21 mouse cellular contexts compared by ENCODE assay signal in genomic region chr2:156737976-156738375, GRCm38 (mm10). TPM values are rescaled to one million over a fixed set of nuclear protein-coding genes. Genes with fewer than 3 reads are reported as not detected.
DNase-seq lines count a peak whose midpoint lies in the region; ATAC-seq and TF ChIP-seq lines count a peak whose summit lies in the region.
"Had no signal": no experiment of that assay in that cellular context is flagged by ENCODE, and none has a peak within 500 bp of the region (broad histone marks: within the 10 kb centered on the region; RNA-seq: fewer than 3 reads in every experiment).

No protein-coding gene starts in this region.

- 48% methylated on average over 7 of the region's 7 CpGs for WGBS in heart, embryonic 12.5 days
- 47% methylated on average over 7 of the region's 7 CpGs for WGBS in heart, embryonic 16.5 days
- 75% methylated on average over 7 of the region's 7 CpGs for WGBS in stomach, postnatal 0 days

- intact Hi-C loops in heart, postnatal 14 days (cut with DNase I): no loop called here

- H3K4me2 ChIP-seq in heart, embryonic 12.5 days: no peak overlapping the region
- H3K4me2 ChIP-seq in heart, embryonic 16.5 days (ENCODE audit: low read depth, low read length): no peak overlapping the region
- no peak overlapping the region for H3K4me2 ChIP-seq in stomach, postnatal 0 days (replicated peaks; ENCODE audit: low read depth)
- H3K4me2 ChIP-seq: hindbrain, embryonic 14.5 days; lung, embryonic 15.5 days had no signal

- TF ChIP-seq EP300 in stomach, postnatal 0 days (optimal IDR thresholded peaks at IDR 0.05): no peak

- H3K36me3 ChIP-seq in heart, embryonic 12.5 days: no peaks in the 10 kb centered on the region
- H3K36me3 ChIP-seq in heart, embryonic 16.5 days (ENCODE audit: control insufficient read depth, insufficient read depth): no peaks in the 10 kb centered on the region
- H3K36me3 ChIP-seq in stomach, postnatal 0 days (ENCODE audit: control insufficient read depth, insufficient read depth, low read length): no peaks in the 10 kb centered on the region
- H3K36me3 ChIP-seq: lung, embryonic 15.5 days had no signal

- no peak for TF ChIP-seq CTCF in stomach, postnatal 0 days (IDR thresholded peaks at IDR 0.05; ENCODE audit: low read depth)

- peaks cover 93% of the 10 kb centered on the region for H3K4me1 ChIP-seq in heart, embryonic 12.5 days (replicated peaks)
- H3K4me1 ChIP-seq in heart, embryonic 16.5 days (ENCODE audit: control insufficient read depth, insufficient read depth, low read length): peaks cover 73% of the 10 kb centered on the region
- peaks cover 15% of the 10 kb centered on the region for H3K4me1 ChIP-seq in stomach, postnatal 0 days (replicated peaks; ENCODE audit: control insufficient read depth, insufficient read depth)

- no peak overlapping the region for H3K9ac ChIP-seq in heart, embryonic 12.5 days
- H3K9ac ChIP-seq in heart, embryonic 16.5 days (ENCODE audit: low read length): no peak overlapping the region
- no peak overlapping the region for H3K9ac ChIP-seq in stomach, postnatal 0 days (ENCODE audit: low read length)
- H3K9ac ChIP-seq: forebrain, postnatal 0 days; hindbrain, embryonic 14.5 days; liver, embryonic 14.5 days; lung, embryonic 15.5 days had no signal

- peak; percentile 89 to 90 for DNase-seq in adrenal gland, adult (ENCODE audit: inconsistent age in 2 of 2, low spot score in 1 of 2)
- no peak for DNase-seq in adrenal gland, adult 18-20 months (ENCODE audit: low spot score in 2 of 2)
- no peak for DNase-seq in heart, postnatal 14 days
- peak; percentile 66 for DNase-seq in skeletal muscle tissue, adult 2 months (ENCODE audit: low read depth, low spot score)
- no peak for DNase-seq in kidney, adult 8-10 months
- DNase-seq in stomach, postnatal 0 days (ENCODE audit: low spot score): no peak
- DNase-seq: cerebellum, adult 11 months; cerebellum, postnatal 14 days; forebrain, postnatal 0 days; kidney, adult 18-20 months; kidney, postnatal 10 days; layer of hippocampus, postnatal 36 days had no signal

- H3K27me3 ChIP-seq in heart, embryonic 12.5 days (replicated peaks): no peaks in the 10 kb centered on the region
- H3K27me3 ChIP-seq in heart, embryonic 16.5 days (ENCODE audit: control insufficient read depth, insufficient read depth, low read length): no peaks in the 10 kb centered on the region
- no peaks in the 10 kb centered on the region for H3K27me3 ChIP-seq in stomach, postnatal 0 days (ENCODE audit: control insufficient read depth, insufficient read depth, low read length)
- H3K27me3 ChIP-seq: lung, embryonic 15.5 days had no signal

- no peak overlapping the region for H3K4me3 ChIP-seq in heart, embryonic 12.5 days
- no peak overlapping the region for H3K4me3 ChIP-seq in heart, embryonic 16.5 days (ENCODE audit: low read length)
- no peak overlapping the region for H3K4me3 ChIP-seq in stomach, postnatal 0 days (ENCODE audit: low read depth, low read length)
- H3K4me3 ChIP-seq: forebrain, embryonic 10.5 days; layer of hippocampus, adult 2 months; lung, embryonic 15.5 days; midbrain, embryonic 10.5 days had no signal

- no peak for ATAC-seq in heart, embryonic 12.5 days (ENCODE audit: insufficient number of reproducible peaks, low FRiP score)
- 0 out of 2 replicates have a peak, but pooled peaks have one; percentile 45 for ATAC-seq in heart, embryonic 16.5 days (replicated peaks; ENCODE audit: extremely low read depth, insufficient read depth, low FRiP score)
- ATAC-seq in stomach, postnatal 0 days (ENCODE audit: low FRiP score, low TSS enrichment): no peak
- ATAC-seq: forebrain, postnatal 0 days had no signal

- H3K9me3 ChIP-seq in heart, embryonic 12.5 days (replicated peaks): no peaks in the 10 kb centered on the region
- no peaks in the 10 kb centered on the region for H3K9me3 ChIP-seq in heart, embryonic 16.5 days (replicated peaks; ENCODE audit: control insufficient read depth, low read length)
- H3K9me3 ChIP-seq in stomach, postnatal 0 days (ENCODE audit: control insufficient read depth, low read length): no peaks in the 10 kb centered on the region
- H3K9me3 ChIP-seq: forebrain, embryonic 10.5 days; lung, embryonic 15.5 days; midbrain, embryonic 10.5 days had no signal

- peak overlapping the region; percentile 29; the same call in 1 of the 2 replicates for H3K27ac ChIP-seq in heart, embryonic 12.5 days (ENCODE audit: poor library complexity, severe bottlenecking)
- H3K27ac ChIP-seq in heart, embryonic 16.5 days (ENCODE audit: low read length): 0 out of 2 replicates have a peak overlapping the region, but pooled peaks have one; percentile 41
- no peak overlapping the region for H3K27ac ChIP-seq in stomach, postnatal 0 days (replicated peaks)
- H3K27ac ChIP-seq: forebrain, embryonic 10.5 days; hindbrain, embryonic 14.5 days; layer of hippocampus, adult 2 months; liver, embryonic 14.5 days; lung, embryonic 15.5 days; macrophage; midbrain, embryonic 10.5 days had no signal

RNA-seq across cellular contexts. Expression of gene Myl9, which starts 37.2 kb away (rescaled TPM):
- total RNA-seq in adrenal gland, adult 18-20 months (2021): 10 to 100 TPM; 52.0 to 58.6 TPM
- polyA plus RNA-seq in heart, embryonic 12.5 days (2016; fragmentation: Nextera tagmentation; extraction: Ambion mirVana): 1,723 and 1,724 TPM in 2 replicates
- total RNA-seq in heart, postnatal 14 days (2021): 100 to 1,000 TPM; 274 to 290 TPM
- polyA plus RNA-seq in heart, embryonic 16.5 days (2015; fragmentation: Nextera tagmentation; extraction: Ambion mirVana): 1,725 and 1,731 TPM in 2 replicates
- 2,268 and 2,333 TPM in 2 replicates for polyA plus RNA-seq in stomach, postnatal 0 days (2015; fragmentation: Nextera tagmentation; extraction: Ambion mirVana)
- polyA plus RNA-seq: macrophage had no signal

Comparison
In these comparisons a context has a peak if more than half of its experiments do, and no peak if none do; other contexts are left out.
1. DNase-seq: peak in adrenal gland, adult (2 of 2) and skeletal muscle tissue, adult 2 months (single experiment); none in adrenal gland, adult 18-20 months (0 of 2), heart, postnatal 14 days (0 of 2), kidney, adult 8-10 months (0 of 2) and stomach, postnatal 0 days (single experiment).